Mouse (Mus musculus): Measurements from ENCODE around the gene Nrip1.

DNA sequence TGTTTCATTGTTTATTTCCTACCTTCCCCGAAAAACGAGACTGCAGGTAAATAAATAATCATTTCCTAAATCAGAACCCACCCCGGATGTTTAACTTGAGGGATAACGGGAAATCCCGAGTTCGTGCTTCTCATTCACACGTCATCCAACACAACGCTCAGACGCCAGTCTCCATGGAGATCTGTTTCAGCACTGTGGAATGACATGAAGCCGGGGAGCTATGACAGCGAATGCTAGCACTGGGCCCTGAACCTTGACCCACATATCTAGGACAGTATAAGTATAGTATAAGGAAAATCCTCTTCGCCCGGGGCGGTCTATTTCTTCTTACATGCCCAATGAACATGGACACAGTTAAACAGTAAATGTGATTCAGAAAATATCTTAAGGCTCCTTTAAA, 78.3 kb downstream of the Nrip1 start:
- TF ChIP-seq CHD2 (IDR thresholded peaks at IDR 0.05; ENCODE audit: low read depth, low read length) (no peak), MAFK (IDR thresholded peaks at IDR 0.05; ENCODE audit: insufficient read depth, low read depth, low read length) (no peak), ZNF384 (IDR thresholded peaks at IDR 0.05; ENCODE audit: low read depth, low read length) (no peak)
